Mouse (Mus musculus): ENCODE measurements around the gene Ascc3.

- no peak for TF ChIP-seq CTCF (IDR thresholded peaks at IDR 0.05; ENCODE audit: control insufficient read depth, insufficient read depth, insufficient read length)
- no peak for TF ChIP-seq MYOG (IDR thresholded peaks at IDR 0.05; ENCODE audit: control insufficient read depth, extremely low read depth, insufficient read length)
- no peak for TF ChIP-seq CEBPB (IDR thresholded peaks at IDR 0.05; ENCODE audit: low read depth)
- no peak for TF ChIP-seq FOSL1 (IDR thresholded peaks at IDR 0.05; ENCODE audit: insufficient read depth, low read length, poor library complexity, severe bottlenecking)
- TF ChIP-seq MAX (IDR thresholded peaks at IDR 0.05) = no peak
Measured at GRCm38 (mm10) chr10:50826829-50827228, 234.4 kb downstream of the Ascc3 start.
